Comparison of ENCODE assay signal across 3 mouse cellular contexts in the genomic region with DNA sequence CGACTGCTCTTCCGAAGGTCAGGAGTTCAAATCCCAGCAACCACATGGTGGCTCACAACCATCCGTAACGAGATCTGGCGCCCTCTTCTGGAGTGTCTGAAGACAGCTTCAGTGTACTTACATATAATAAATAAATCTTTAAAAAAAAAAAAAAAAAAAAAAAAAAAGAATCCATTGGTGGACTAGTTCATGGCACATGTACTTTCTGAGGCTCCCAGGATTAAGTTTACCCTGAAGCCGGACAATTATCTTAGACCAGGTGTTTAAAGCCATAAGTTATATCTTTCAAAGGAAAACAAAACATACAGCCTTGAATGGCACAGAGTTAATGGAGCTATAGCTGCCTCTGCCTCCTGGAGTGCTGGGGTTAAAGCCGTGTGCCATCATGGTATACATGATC.
TF ChIP-seq lines count a peak whose summit lies in the region.

No protein-coding gene starts in this region.

TF ChIP-seq in CH12.LX, 34 proteins besides CTCF, POLR2A, EP300 and RAD21:
- TF ChIP-seq ZNF384 (IDR thresholded peaks at IDR 0.05; ENCODE audit: low read depth, low read length): peak; percentile 62
TF ChIP-seq in CH12.LX: peak in this region for 1; not testable (repeated sequence) for 33.

TF ChIP-seq in ES-E14, 5 proteins besides CTCF, POLR2A, EP300 and RAD21:
- TF ChIP-seq ZNF384 (IDR thresholded peaks at IDR 0.05; ENCODE audit: low read depth, low read length): peak; percentile 89
TF ChIP-seq in ES-E14: peak in this region for 1; not testable (repeated sequence) for 4.

TF ChIP-seq in MEL, 35 proteins besides CTCF, POLR2A, EP300 and RAD21:
- TF ChIP-seq TBP (IDR thresholded peaks at IDR 0.05; ENCODE audit: low read depth, low read length) (peak; percentile 25; the same call in 1 of the 2 replicates), ZNF384 (IDR thresholded peaks at IDR 0.05; ENCODE audit: low read depth, low read length) (peak; percentile 88)
